Mouse (Mus musculus) liver, embryonic 16.5 days (tissue): ENCODE measurements at regions not wholly inside any gene's neighbourhood (a gene's known extent, or its start where the extent isn't known, plus 50 kb on each side); places are given as distances from the start of the nearest gene placed in this dataset.

Source experiments
- ATAC-seq: fragments of 200-750 bp; cut with Nextera tagmentation; 2 replicates; pipeline ENCODE4 v1.8.0; 2017; ENCODE audit warnings: low read depth, mild to moderate bottlenecking, moderate number of reproducible peaks, moderate library complexity
- H3K27ac ChIP-seq: fragments of 300-500 bp; sonication (generic); 2 replicates; pipeline ENCODE4 v1.5.1; 2014; ENCODE audit warnings: mild to moderate bottlenecking, low read length
- H3K27me3 ChIP-seq: fragments of 300-500 bp; sonication (generic); 2 replicates; pipeline ENCODE4 v1.6.1; 2014; ENCODE audit warnings: low read depth, low read length, mixed read lengths; ENCODE audit not compliant: control insufficient read depth, insufficient read depth
- H3K36me3 ChIP-seq: fragments of 300-500 bp; sonication (generic); 2 replicates; pipeline ENCODE4 v1.6.1; 2014; ENCODE audit warnings: mild to moderate bottlenecking; ENCODE audit not compliant: control insufficient read depth, insufficient read depth
- H3K4me1 ChIP-seq: fragments of 300-500 bp; sonication (generic); 2 replicates; pipeline ENCODE4 v1.6.1; 2014; ENCODE audit warnings: low read depth, low read length, mixed read lengths; ENCODE audit not compliant: control insufficient read depth
- H3K4me2 ChIP-seq: fragments of 300-500 bp; sonication (generic); 2 replicates; pipeline ENCODE4 v1.6.1; 2014; ENCODE audit warnings: low read depth, low read length, mixed read lengths
- H3K4me3 ChIP-seq: fragments of 300-500 bp; sonication (generic); 2 replicates; pipeline ENCODE4 v1.5.1; 2014; ENCODE audit warnings: low read depth, mild to moderate bottlenecking, low read length
- H3K9ac ChIP-seq: fragments of 300-500 bp; sonication (generic); 2 replicates; pipeline ENCODE4 v1.6.1; 2014; ENCODE audit warnings: low read depth, low read length
- H3K9me3 ChIP-seq: fragments of 300-500 bp; sonication (generic); replicated peaks from 2 replicates; pipeline ENCODE4 v1.6.1; 2016; ENCODE audit warnings: low read length; ENCODE audit not compliant: control insufficient read depth
- WGBS: fragments of 180-500 bp; shearing (Covaris S2); extraction: QIAGEN DNeasy Blood & Tissue Kit; methylation state at CpG from one replicate; pipeline ENCODE4 v1.1.7; 2014; ENCODE audit not compliant: insufficient replicate concordance; 5-methylcytosine and 5-hydroxymethylcytosine counted together

DNA sequence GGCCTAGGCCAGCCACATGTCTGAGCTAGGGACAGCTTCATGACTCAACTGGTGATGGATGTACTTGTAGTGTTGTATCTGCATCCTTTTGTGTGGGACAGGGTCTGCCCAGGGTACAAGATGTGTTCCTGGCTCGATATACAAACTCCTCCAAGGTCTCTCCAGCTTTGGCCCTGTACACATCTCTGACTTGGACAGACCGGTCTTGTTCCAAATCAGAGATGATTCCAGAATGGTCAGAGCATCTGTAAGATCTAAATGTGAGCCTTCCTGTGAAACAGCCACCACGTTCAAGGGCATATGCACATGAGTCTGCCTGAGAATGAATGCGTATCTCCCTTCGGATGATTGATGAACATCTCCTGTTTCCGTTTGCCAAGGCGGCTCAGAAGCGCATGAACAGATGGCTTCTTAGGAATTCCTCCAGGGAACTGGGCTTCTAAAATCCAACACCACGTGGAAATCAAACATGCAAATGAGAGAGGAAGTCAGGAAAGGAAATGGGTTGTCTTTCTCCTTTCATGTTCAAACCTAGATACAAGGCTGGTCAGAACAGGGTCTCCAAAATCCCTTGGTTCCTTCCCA is 172.7 kb upstream of the Fstl4 start:
- ATAC-seq = no peak
- Histone ChIP-seq H3K4me2 (no peak overlapping the region), H3K9me3 (no peaks in the 10 kb centered on the region), H3K9ac (no peak overlapping the region), H3K27me3 (no peaks in the 10 kb centered on the region), H3K36me3 (no peaks in the 10 kb centered on the region), H3K4me3 (no peak overlapping the region), H3K27ac (no peak overlapping the region), H3K4me1 (no peaks in the 10 kb centered on the region)
- WGBS = 68% methylated on average over 9 of the region's 9 CpGs

DNA sequence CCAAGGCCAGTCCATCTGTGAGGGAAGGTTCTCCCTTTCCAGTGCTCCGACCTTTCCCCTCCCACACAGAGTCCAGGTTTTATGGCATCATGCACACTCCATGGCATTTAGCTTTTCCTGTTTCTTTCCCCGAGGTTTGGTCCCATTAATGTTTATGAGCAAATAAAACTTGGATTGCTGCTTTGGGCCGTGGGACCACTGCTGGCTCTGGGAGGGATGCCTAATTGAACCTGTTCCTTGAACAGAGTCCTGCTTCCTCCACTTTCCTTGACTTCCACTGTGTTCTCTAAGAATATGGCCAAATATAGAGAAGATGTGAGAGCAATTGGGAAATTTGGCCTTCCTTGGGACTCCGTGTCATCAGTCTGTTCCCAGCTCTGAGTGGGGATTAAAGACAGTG is 170.3 kb upstream of the Fstl4 start:
- Histone ChIP-seq H3K4me3 (no peak overlapping the region), H3K9me3 (no peaks in the 10 kb centered on the region), H3K27me3 (no peaks in the 10 kb centered on the region), H3K4me1 (no peaks in the 10 kb centered on the region), H3K27ac (no peak overlapping the region), H3K9ac (no peak overlapping the region), H3K36me3 (no peaks in the 10 kb centered on the region), H3K4me2 (no peak overlapping the region)
- no peak for ATAC-seq
- WGBS = 48% methylated on average over 4 of the region's 4 CpGs

DNA sequence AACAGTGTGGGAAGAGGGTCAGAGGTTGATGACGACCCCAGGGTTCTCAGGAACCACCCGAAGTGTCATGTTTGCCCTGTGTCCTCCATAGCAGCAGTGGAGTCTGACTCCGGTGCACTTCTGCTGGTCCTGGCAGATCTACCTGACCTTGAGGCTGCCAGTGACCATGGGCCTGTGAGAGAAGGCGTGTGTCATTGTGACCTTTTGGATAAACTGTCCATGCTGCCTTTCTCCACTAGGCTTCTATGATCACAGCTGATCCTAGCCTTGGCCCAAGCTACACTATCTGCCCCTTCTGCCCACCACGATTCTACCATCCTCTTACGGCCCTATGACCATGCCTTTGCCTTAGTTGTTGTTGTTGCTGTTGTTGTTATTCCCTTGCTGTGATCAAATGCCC is 163.2 kb upstream of the Fstl4 start:
- Histone ChIP-seq H3K36me3 (no peaks in the 10 kb centered on the region), H3K4me3 (no peak overlapping the region), H3K9me3 (no peaks in the 10 kb centered on the region), H3K27ac (no peak overlapping the region), H3K27me3 (no peaks in the 10 kb centered on the region), H3K9ac (no peak overlapping the region), H3K4me2 (no peak overlapping the region), H3K4me1 (no peaks in the 10 kb centered on the region)
- 68% methylated on average over 6 of the region's 6 CpGs for WGBS
- ATAC-seq = no peak

DNA sequence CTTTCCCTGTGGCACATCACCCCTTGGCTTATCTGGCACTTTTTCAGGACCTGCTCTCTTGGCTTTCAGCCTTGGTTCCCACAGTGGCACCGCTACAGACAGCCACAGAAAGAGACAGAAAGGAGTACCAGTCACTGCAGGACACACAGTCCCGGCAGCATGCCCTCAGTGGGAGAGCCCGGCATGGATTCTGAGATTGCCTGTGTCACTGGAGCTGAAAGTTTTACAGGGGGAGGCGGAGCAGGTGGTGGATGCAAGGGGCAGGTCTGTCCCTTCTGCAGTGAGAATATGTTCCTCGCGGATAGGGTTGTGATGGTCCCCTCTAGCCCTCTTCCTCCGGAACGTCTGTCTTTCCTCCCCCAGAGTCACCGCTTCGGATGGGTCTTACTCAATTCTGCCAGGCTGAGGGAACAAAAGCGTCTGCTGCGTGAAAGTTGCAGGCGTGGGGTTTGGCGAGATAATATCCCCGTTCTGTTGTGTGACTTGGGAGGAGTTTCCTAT is 162.3 kb upstream of the Fstl4 start:
- Histone ChIP-seq H3K9me3 (no peaks in the 10 kb centered on the region), H3K4me1 (no peaks in the 10 kb centered on the region), H3K36me3 (no peaks in the 10 kb centered on the region), H3K4me3 (no peak overlapping the region), H3K4me2 (no peak overlapping the region), H3K27me3 (no peaks in the 10 kb centered on the region), H3K9ac (no peak overlapping the region), H3K27ac (no peak overlapping the region)
- 63% methylated on average over 15 of the region's 15 CpGs for WGBS
- ATAC-seq = no peak

DNA sequence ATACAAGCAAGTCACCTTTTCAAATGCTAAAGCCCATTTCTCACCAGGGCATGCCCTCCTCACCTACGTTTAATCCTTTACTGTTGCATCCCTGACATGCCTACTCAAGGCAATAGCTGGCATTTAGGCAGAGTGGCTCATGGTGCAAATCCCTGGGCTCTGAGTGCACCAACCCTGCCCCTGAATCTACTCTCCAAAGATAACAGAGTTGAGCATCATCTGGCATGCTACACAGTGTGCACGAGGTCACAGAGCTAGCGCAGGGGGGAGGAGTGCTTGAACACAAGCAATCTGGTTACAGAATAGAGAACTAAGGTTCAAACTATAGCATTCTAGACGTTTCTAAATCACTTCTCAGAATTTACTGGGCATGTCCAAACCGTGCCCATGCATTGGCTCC is 161.6 kb upstream of the Fstl4 start:
- no peak overlapping the region for H3K4me2 ChIP-seq
- no peaks in the 10 kb centered on the region for H3K4me1 ChIP-seq
- no peaks in the 10 kb centered on the region for H3K9me3 ChIP-seq
- no peak overlapping the region for H3K9ac ChIP-seq
- H3K36me3 ChIP-seq = no peaks in the 10 kb centered on the region
- no peaks in the 10 kb centered on the region for H3K27me3 ChIP-seq
- H3K4me3 ChIP-seq = no peak overlapping the region
- ATAC-seq = no peak
- no peak overlapping the region for H3K27ac ChIP-seq
- 59% methylated on average over 5 of the region's 5 CpGs for WGBS

DNA sequence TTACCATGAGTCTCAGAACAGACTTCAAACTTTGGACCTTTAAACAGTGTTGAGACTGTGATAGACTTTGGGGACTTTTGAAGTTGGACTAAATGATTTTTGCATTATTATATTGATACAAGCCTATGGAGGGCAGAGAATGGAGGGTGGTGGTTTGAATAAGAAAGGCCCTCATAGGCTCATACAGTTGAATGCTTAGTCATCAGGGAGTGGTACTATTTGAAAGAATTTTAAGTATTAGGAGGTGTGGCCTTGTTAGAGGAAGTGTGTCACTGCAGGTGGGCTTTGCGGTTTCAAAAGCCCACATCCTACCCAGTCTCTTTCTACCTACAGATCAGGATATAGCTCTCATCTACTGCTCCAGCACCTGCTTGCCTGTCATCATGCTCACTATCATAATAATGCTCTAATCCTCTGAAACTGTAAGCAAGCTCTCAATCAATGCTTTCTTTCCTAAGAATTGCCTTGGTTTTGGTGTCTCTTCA is 153.7 kb upstream of the Fstl4 start:
- 67% methylated on average over 1 of the region's 1 CpGs for WGBS
- Histone ChIP-seq H3K27ac (no peak overlapping the region), H3K27me3 (no peaks in the 10 kb centered on the region), H3K36me3 (no peaks in the 10 kb centered on the region), H3K9me3 (no peaks in the 10 kb centered on the region), H3K4me1 (no peaks in the 10 kb centered on the region), H3K4me2 (no peak overlapping the region), H3K4me3 (no peak overlapping the region), H3K9ac (no peak overlapping the region)
- no peak for ATAC-seq

DNA sequence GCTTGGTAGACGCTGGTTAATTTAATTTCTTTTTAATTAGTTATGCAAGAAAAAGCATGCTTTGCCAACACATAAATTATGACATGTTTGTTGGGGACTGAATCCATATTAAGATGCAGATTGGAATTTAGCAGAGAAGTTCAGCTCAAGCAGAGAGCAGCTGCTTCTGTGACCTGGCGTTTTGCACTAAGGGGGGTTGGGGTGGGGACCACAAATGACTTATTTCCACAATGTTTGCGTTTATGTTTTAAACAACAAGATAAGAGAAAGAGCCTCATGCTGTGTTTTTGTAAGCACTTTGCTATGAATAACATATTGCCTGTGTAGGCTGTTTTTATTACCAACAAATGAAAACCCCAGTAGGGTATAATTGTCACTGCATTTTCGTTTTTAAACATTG is 148.8 kb upstream of the Fstl4 start:
- Histone ChIP-seq H3K9ac (no peak overlapping the region), H3K4me2 (no peak overlapping the region), H3K4me3 (no peak overlapping the region), H3K27me3 (no peaks in the 10 kb centered on the region), H3K36me3 (no peaks in the 10 kb centered on the region), H3K4me1 (no peaks in the 10 kb centered on the region), H3K27ac (no peak overlapping the region), H3K9me3 (no peaks in the 10 kb centered on the region)
- ATAC-seq = no peak
- 50% methylated on average over 4 of the region's 4 CpGs for WGBS

DNA sequence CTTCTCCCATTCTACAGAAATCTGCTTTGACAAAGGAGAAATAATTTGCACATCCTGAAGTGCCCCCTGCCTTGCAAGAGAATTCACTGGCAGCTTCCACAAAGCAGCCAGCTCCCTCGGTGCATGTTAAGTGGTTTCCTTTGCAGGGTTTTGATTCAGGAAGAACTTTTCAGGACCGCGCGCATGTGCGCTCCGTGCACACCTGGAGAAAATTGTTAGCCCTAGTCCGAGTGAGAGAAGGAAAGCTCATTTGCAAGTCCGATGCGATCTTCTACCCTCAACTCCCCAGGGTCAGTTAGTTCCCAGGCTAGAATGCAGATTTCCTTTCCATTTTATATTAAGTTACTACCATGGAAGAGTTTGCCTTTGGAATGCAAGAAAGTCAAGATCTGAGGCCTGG is 145.8 kb upstream of the Fstl4 start:
- no peak overlapping the region for H3K9ac ChIP-seq
- no peaks in the 10 kb centered on the region for H3K9me3 ChIP-seq
- no peak for ATAC-seq
- no peak overlapping the region for H3K4me2 ChIP-seq
- no peaks in the 10 kb centered on the region for H3K36me3 ChIP-seq
- H3K27me3 ChIP-seq = no peaks in the 10 kb centered on the region
- no peak overlapping the region for H3K4me3 ChIP-seq
- no peak overlapping the region for H3K27ac ChIP-seq
- H3K4me1 ChIP-seq = no peaks in the 10 kb centered on the region
- WGBS = 53% methylated on average over 9 of the region's 9 CpGs

DNA sequence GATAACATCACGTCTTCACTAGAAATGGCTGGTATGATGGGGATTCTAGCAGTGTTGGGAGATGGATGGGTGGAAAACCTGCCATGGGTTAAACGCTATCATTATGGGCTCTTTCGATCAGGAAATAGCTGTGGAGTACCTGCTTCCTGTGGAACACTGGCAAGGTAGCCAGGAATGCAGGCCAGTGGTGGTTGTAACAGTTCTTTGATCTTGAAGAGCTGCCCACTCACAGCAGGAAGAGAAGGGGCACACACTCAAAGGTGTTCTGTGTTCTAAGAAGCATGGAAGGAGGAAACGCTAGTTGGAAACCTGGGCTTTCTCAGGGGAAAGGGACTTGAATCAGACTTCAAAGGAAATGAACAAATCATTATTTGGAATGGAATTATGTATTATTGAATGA is 141.6 kb upstream of the Fstl4 start:
- H3K9me3 ChIP-seq = no peaks in the 10 kb centered on the region
- WGBS = 39% methylated on average over 4 of the region's 4 CpGs
- H3K27me3 ChIP-seq = no peaks in the 10 kb centered on the region
- H3K9ac ChIP-seq = no peak overlapping the region
- no peak for ATAC-seq
- no peak overlapping the region for H3K27ac ChIP-seq
- no peak overlapping the region for H3K4me3 ChIP-seq
- no peaks in the 10 kb centered on the region for H3K4me1 ChIP-seq
- H3K36me3 ChIP-seq = no peaks in the 10 kb centered on the region
- H3K4me2 ChIP-seq = no peak overlapping the region
